Mouse (Mus musculus) E14TG2a.4 (cell line): Measurements from ENCODE around the gene Col11a2.
A peak's percentile ranks its signal among the peaks of the same experiment; 100 is the strongest.
"Not testable (repeated sequence)": the region's sequence is repeated elsewhere in the genome, so short reads cannot be mapped to it uniquely, and the experiment has no call there.

Source experiments
- H3K27me3 ChIP-seq: 2 replicates; pipeline ENCODE4 v1.6.1; 2014; ENCODE audit warnings: low read length, control low read depth; ENCODE audit not compliant: insufficient read depth
- H3K36me3 ChIP-seq: 2 replicates; pipeline ENCODE4 v1.6.1; 2014; ENCODE audit warnings: low read length, control low read depth; ENCODE audit not compliant: insufficient read depth
- H3K4me1 ChIP-seq: replicated peaks from 2 replicates; pipeline ENCODE4 v1.6.1; 2014; ENCODE audit warnings: low read depth, low read length, control low read depth
- H3K4me3 ChIP-seq: replicated peaks from 2 replicates; pipeline ENCODE4 v1.5.1; 2014; ENCODE audit warnings: mild to moderate bottlenecking, low read length
- H3K9me3 ChIP-seq: 2 replicates; pipeline ENCODE4 v1.6.1; 2014; ENCODE audit warnings: low read length, control low read depth
- CTCF ChIP-seq: conservative IDR thresholded peaks from 2 replicates; pipeline ENCODE4 v1.5.1; 2014; ENCODE audit warnings: low read length
- NANOG ChIP-seq: IDR thresholded peaks from 2 replicates; pipeline ENCODE4 v1.6.1; 2014; ENCODE audit warnings: borderline replicate concordance, low read length, mixed read lengths
- POU5F1 ChIP-seq: IDR thresholded peaks from 2 replicates; pipeline ENCODE4 v1.6.1; 2014; ENCODE audit warnings: low read length, borderline replicate concordance

The Col11a2 gene

GRCm38 (mm10) chr17:34038878-34039561, at the start of gene Col11a2:
TSS of gene Col11a2 (plus strand) at chr17:34039437.
- H3K4me3 ChIP-seq = peak within 1 kb of the TSS; percentile 61
- peaks cover 51% of the 10 kb centered on the region for H3K27me3 ChIP-seq
- no peaks in the 10 kb centered on the region for H3K9me3 ChIP-seq
- TF ChIP-seq POU5F1 (no peak), NANOG (no peak), CTCF (no peak)
- H3K4me1 ChIP-seq = peaks cover 67% of the 10 kb centered on the region
- H3K36me3 ChIP-seq = peaks cover 44% of the 10 kb centered on the region

GRCm38 (mm10) chr17:33991788-33992664, 47.2 kb upstream of the Col11a2 start:
- no peaks in the 10 kb centered on the region for H3K36me3 ChIP-seq
- peaks cover 34% of the 10 kb centered on the region for H3K27me3 ChIP-seq
- H3K4me3 ChIP-seq = no peak overlapping the region
- H3K4me1 ChIP-seq = no peaks in the 10 kb centered on the region
- no peaks in the 10 kb centered on the region for H3K9me3 ChIP-seq
- TF ChIP-seq CTCF = peak; percentile 94
- no peak for TF ChIP-seq NANOG

DNA sequence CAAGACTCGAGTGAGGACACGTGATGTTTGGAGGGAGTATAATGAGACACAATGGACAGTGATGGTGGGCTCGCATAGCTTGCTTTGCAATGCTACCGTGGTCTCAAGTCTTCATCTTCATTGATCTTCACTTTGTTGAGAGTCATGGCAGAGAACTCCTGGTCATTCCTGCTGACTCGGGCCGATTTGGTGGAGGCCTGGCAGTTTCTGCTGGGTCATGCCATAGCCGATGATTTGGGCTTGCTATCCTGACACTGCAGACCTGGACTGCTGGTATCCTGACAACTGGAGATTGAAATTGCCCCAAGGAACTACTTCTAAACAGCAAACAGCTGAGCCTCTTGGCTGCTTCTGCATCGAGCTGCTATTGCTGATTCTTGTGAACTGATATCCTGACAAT, 44.3 kb upstream of the Col11a2 start:
- no peaks in the 10 kb centered on the region for H3K9me3 ChIP-seq
- peaks cover 48% of the 10 kb centered on the region for H3K27me3 ChIP-seq
- H3K4me3 ChIP-seq = no peak overlapping the region
- no peak for TF ChIP-seq NANOG
- H3K4me1 ChIP-seq = peaks cover 3% of the 10 kb centered on the region
- no peaks in the 10 kb centered on the region for H3K36me3 ChIP-seq

- Histone ChIP-seq H3K27me3 (peaks cover 52% of the 10 kb centered on the region), H3K4me1 (peaks cover 8% of the 10 kb centered on the region), H3K4me3 (no peak overlapping the region), H3K9me3 (no peaks in the 10 kb centered on the region), H3K36me3 (no peaks in the 10 kb centered on the region)
- no peak for TF ChIP-seq CTCF
- no peak for TF ChIP-seq NANOG
- TF ChIP-seq POU5F1 = no peak
Measured at GRCm38 (mm10) chr17:33995651-33996050, 43.6 kb upstream of the Col11a2 start.

DNA sequence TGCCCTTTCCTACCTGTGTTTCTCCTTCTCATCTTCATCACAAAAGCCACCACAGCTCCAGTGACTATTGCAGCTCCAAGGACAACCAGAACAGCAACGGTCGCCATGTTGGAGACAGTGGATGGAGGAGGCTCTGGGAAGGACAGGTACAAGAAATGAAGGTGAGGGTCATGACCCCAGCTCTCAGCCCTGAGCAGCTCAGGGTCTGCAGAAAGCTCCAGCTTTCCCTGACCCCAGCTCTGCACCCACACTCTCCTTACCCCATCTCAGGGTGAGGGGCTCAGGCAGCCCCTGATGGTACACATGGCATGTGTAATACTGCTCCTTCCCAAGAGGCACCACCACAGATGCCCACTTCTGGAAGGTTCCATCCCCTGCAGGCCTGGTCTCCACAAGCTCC, 42.2 kb upstream of the Col11a2 start:
- not testable (repeated sequence) for H3K36me3 ChIP-seq, H3K4me3 ChIP-seq, H3K9me3 ChIP-seq, H3K4me1 ChIP-seq
- peaks cover 64% of the 10 kb centered on the region for H3K27me3 ChIP-seq

DNA sequence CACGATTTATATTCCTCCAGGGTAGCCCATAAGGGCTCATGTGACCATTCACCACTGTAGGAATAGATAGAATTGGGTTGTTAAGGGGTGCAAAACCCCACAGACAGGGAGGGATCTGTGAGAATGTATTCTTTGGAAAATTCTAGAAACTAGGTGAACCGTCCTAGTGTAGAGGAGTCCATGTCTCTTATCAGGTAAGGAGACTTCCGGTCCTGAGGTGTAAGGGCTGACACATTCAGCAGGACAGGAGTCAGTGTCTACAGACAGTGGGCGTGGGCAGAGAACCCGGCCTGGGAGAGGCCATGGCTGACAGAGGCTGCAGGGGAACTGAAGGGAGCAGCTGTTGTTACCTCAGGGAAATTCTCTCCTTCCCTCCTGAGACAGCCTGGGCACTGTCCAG, 40.5 kb upstream of the Col11a2 start:
- Histone ChIP-seq H3K27me3 (peaks cover 69% of the 10 kb centered on the region), H3K4me1 (peaks cover 10% of the 10 kb centered on the region)
- not testable (repeated sequence) for H3K36me3 ChIP-seq, H3K4me3 ChIP-seq, H3K9me3 ChIP-seq

DNA sequence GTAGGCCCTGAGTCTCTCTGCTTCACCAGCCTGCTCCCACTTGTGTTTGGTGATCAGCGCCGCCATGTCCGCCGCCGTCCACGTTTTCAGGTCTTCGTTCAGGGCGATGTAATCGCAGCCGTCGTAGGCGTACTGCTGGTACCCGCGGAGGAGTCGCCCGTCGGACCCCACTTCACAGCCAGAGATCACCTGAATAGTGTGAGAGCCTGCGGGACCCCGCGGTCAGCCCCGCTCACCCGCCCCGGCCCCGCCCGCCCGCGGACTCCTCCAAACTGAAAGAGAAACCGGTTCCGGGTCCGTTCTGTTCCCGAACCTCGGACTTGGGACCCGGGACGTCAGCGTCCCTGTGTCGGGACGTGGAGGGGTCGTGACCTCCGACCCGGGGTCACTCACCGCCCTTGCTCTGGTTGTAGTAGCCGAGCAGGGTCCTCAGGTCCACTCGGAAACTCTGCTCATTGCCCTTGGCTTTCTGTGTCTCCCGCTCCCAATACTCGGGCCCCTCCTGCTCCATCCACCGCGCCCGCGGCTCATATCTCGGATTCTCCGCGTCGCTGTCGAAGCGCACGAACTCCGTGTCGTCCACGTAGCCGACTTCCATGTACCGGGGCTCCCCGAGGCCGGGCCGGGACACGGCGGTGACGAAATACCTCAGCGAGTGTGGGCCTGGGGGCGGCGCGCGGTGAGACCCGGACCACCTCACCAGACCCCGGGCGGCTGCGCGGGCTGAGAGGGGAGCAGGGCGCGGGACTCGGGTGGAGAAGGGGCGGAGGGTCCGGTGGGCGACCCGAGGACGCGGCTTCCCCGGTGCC, 39.7 kb upstream of the Col11a2 start:
- Histone ChIP-seq H3K4me3 (peak overlapping the region; percentile 80), H3K4me1 (peaks cover 18% of the 10 kb centered on the region), H3K9me3 (0 out of 2 replicates have a peak, but pooled peaks cover 4% of the 10 kb centered on the region), H3K36me3 (no peaks in the 10 kb centered on the region), H3K27me3 (peaks cover 69% of the 10 kb centered on the region)
- TF ChIP-seq CTCF = no peak
- no peak for TF ChIP-seq POU5F1
- no peak for TF ChIP-seq NANOG

GRCm38 (mm10) chr17:34000150-34000537, 39.1 kb upstream of the Col11a2 start, which contains the start of gene H2-K1:
TSS of gene H2-K1 (minus strand) at chr17:34000347.
- H3K4me3 ChIP-seq = peak within 1 kb of the TSS; percentile 80
- H3K27me3 ChIP-seq = peaks cover 66% of the 10 kb centered on the region
- no peak for TF ChIP-seq CTCF
- no peak for TF ChIP-seq POU5F1
- no peak for TF ChIP-seq NANOG
- no peaks in the 10 kb centered on the region for H3K36me3 ChIP-seq
- H3K9me3 ChIP-seq = 0 out of 2 replicates have a peak, but pooled peaks cover 4% of the 10 kb centered on the region
- H3K4me1 ChIP-seq = peaks cover 18% of the 10 kb centered on the region

GRCm38 (mm10) chr17:34000796-34001195, 38.4 kb upstream of the Col11a2 start:
- not testable (repeated sequence) for H3K9me3 ChIP-seq, H3K4me3 ChIP-seq

More at GRCm38 (mm10) chr17:34000796-34001195, 38.4 kb upstream of the Col11a2 start:
- H3K27me3 ChIP-seq = peaks cover 66% of the 10 kb centered on the region
- not testable (repeated sequence) for H3K36me3 ChIP-seq
- H3K4me1 ChIP-seq = peaks cover 18% of the 10 kb centered on the region
